Mouse (Mus musculus) intestine, embryonic 14.5 days (tissue): ENCODE data around the gene Ninl. TPM values are rescaled to one million over a fixed set of nuclear protein-coding genes. Genes with fewer than 3 reads are reported as not detected.

Experiments used
- ATAC-seq: fragments of 200-750 bp; cut with Nextera tagmentation; replicated peaks from 2 replicates; pipeline ENCODE4 v1.8.0; 2017; ENCODE audit warnings: low read depth, moderate number of reproducible peaks, moderate TSS enrichment, moderate library complexity; ENCODE audit not compliant: low FRiP score, low TSS enrichment
- DNase-seq: peaks from one replicate; pipeline ENCODE4 v3.0.0-alpha.2; 2018; ENCODE audit warnings: low spot score
- H3K27ac ChIP-seq: fragments of 300-500 bp; sonication (generic); 2 replicates; pipeline ENCODE4 v1.5.1; 2014; ENCODE audit warnings: low read depth, mild to moderate bottlenecking, control low read depth
- H3K27me3 ChIP-seq: fragments of 300-500 bp; sonication (generic); replicated peaks from 2 replicates; pipeline ENCODE4 v1.6.1; 2014; ENCODE audit warnings: low read length, control low read depth; ENCODE audit not compliant: control insufficient read depth, insufficient read depth
- H3K36me3 ChIP-seq: fragments of 300-500 bp; sonication (generic); 2 replicates; pipeline ENCODE4 v1.6.1; 2014; ENCODE audit warnings: low read length, control low read depth; ENCODE audit not compliant: control insufficient read depth, insufficient read depth
- H3K4me1 ChIP-seq: fragments of 300-500 bp; sonication (generic); replicated peaks from 2 replicates; pipeline ENCODE4 v1.6.1; 2014; ENCODE audit warnings: low read length, control low read depth, mixed read lengths; ENCODE audit not compliant: control insufficient read depth, insufficient read depth
- H3K4me2 ChIP-seq: fragments of 300-500 bp; sonication (generic); 2 replicates; pipeline ENCODE4 v1.6.1; 2014; ENCODE audit warnings: low read length
- H3K4me3 ChIP-seq: fragments of 300-500 bp; sonication (generic); 2 replicates; pipeline ENCODE4 v1.5.1; 2014; ENCODE audit warnings: low read depth, low read length, control low read depth, mixed read lengths
- H3K9ac ChIP-seq: fragments of 300-500 bp; sonication (generic); 2 replicates; pipeline ENCODE4 v1.6.1; 2014; ENCODE audit warnings: mild to moderate bottlenecking, low read length
- H3K9me3 ChIP-seq: fragments of 300-500 bp; sonication (generic); 2 replicates; pipeline ENCODE4 v1.6.1; 2016; ENCODE audit warnings: low read length, control low read depth; ENCODE audit not compliant: control insufficient read depth
- WGBS: fragments of 180-500 bp; shearing (Covaris S2); extraction: QIAGEN DNeasy Blood & Tissue Kit; methylation state at CpG from one replicate; pipeline ENCODE4 v1.1.7; 2014; 5-methylcytosine and 5-hydroxymethylcytosine counted together
- polyA plus RNA-seq: library from polyadenylated mRNA; unstranded; fragments of >200 nt; fragmentation: Nextera tagmentation; extraction: Ambion mirVana; gene quantifications from 2 replicates; pipeline ENCODE4 v1.2.1, GENCODE M21; 2014

The Ninl gene
- polyA plus RNA-seq = 10.7 and 11.7 TPM in 2 replicates

DNA sequence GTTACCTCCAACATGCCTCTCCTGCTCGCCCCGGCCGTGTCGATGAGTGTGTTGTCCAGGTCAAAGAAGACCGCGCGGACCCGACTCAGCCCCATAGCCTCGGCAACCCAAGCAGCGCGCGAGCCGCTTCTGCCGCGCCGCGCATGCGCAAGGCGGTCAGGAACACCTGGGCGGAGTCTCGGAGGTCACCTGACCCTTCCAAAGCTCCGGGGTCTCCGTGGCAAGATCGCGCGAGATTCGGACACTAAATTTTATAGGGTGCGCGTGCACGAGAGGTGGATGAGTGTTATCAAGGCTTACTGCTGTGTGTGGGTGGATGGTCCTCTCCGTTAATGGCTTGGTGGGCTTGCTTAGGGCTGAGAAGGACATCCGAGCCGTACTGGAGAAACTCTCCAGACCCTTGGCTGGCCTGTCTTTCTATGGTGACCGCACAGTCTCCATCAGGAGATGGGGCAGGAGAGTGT is at the start of gene Ninl, which contains the start of gene Nanp:
Ninl (minus strand) TSS at position 151 of the 464 bp plus-strand sequence.
Nanp (minus strand) TSS at position 167 of the 464 bp plus-strand sequence.
- H3K4me2 ChIP-seq = peak within 1 kb of the TSS; percentile 89
- no peaks in the 10 kb centered on the region for H3K9me3 ChIP-seq

DNA sequence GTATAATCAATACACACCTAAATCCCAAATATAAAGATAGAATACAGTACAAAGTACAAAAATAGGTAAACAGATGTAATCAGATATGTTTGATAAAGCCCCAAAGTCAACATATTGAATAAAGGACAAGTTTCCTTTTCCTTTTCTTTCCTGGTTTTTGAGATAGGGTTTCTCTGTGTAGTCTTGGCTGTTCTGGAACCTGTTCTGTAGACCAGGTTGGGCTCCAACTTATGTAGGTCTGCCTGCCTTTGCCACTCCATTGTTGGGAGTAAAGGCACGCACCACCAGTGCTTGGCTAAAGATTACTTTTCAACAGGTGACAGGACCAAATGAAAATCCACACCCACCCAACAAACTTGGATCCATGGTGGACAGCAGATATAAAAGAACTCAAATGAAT is 17.5 kb upstream of the Ninl start:
- ATAC-seq (no peak), DNase-seq (no peak)
- H3K27ac ChIP-seq = no peak overlapping the region
- H3K4me3 ChIP-seq = no peak overlapping the region
- no peaks in the 10 kb centered on the region for H3K27me3 ChIP-seq
- no peaks in the 10 kb centered on the region for H3K36me3 ChIP-seq
- 92% methylated on average over 1 of the region's 1 CpGs for WGBS
- H3K9me3 ChIP-seq = no peaks in the 10 kb centered on the region
- no peak overlapping the region for H3K9ac ChIP-seq
- no peak overlapping the region for H3K4me2 ChIP-seq
- no peaks in the 10 kb centered on the region for H3K4me1 ChIP-seq

More for the DNA sequence above, at the start of gene Ninl, which contains the start of gene Nanp:
- no peaks in the 10 kb centered on the region for H3K27me3 ChIP-seq
- H3K4me1 ChIP-seq = peaks cover 13% of the 10 kb centered on the region
- DNase-seq = peak; percentile 96
- peak within 1 kb of the TSS; percentile 95 for H3K4me3 ChIP-seq
- H3K27ac ChIP-seq = peak within 1 kb of the TSS; percentile 83
- H3K9ac ChIP-seq = peak within 1 kb of the TSS; percentile 98
- peak; percentile 96 for ATAC-seq
- WGBS = under 1% methylated on average over 34 of the region's 34 CpGs
- H3K36me3 ChIP-seq = no peaks in the 10 kb centered on the region

GRCm38 (mm10) chr2:151040411-151040810 is 1.2 kb upstream of the Ninl start:
- Histone ChIP-seq H3K4me3 (no peak overlapping the region), H3K36me3 (no peaks in the 10 kb centered on the region), H3K4me2 (no peak overlapping the region), H3K9me3 (no peaks in the 10 kb centered on the region), H3K27me3 (no peaks in the 10 kb centered on the region), H3K27ac (no peak overlapping the region), H3K4me1 (peaks cover 13% of the 10 kb centered on the region), H3K9ac (no peak overlapping the region)
- DNase-seq (no peak), ATAC-seq (no peak)
- 97% methylated on average over 1 of the region's 1 CpGs for WGBS

DNA sequence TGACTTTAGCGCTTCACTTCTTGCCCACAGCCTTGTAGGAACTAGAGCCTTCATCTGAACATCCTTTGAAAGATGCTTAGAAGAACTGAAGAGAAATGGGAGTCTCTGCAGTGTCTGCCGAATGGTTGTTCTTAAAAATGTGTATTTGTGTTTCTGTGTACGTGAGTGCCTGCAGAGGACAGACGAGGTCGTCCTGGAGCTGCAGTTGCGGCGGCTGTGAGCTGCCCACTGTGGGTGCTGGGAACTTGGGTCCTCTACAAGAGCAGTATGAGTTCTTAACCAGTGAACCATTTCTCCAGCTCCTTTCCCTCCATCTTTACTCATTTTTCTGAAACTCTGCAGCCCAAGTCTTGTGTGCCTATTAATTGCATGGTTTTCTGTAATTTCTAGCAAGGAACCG is 544 bp upstream of the Ninl start:
- H3K4me3 ChIP-seq = peak overlapping the region; percentile 95
- H3K27ac ChIP-seq = peak overlapping the region; percentile 59
- H3K9me3 ChIP-seq = no peaks in the 10 kb centered on the region
- H3K4me1 ChIP-seq = peaks cover 13% of the 10 kb centered on the region
- H3K27me3 ChIP-seq = no peaks in the 10 kb centered on the region
- H3K9ac ChIP-seq = peak overlapping the region; percentile 98
- peak; percentile 14 for ATAC-seq
- WGBS = 31% methylated on average over 8 of the region's 8 CpGs
- no peak for DNase-seq
- no peaks in the 10 kb centered on the region for H3K36me3 ChIP-seq
- H3K4me2 ChIP-seq = peak overlapping the region; percentile 89

DNA sequence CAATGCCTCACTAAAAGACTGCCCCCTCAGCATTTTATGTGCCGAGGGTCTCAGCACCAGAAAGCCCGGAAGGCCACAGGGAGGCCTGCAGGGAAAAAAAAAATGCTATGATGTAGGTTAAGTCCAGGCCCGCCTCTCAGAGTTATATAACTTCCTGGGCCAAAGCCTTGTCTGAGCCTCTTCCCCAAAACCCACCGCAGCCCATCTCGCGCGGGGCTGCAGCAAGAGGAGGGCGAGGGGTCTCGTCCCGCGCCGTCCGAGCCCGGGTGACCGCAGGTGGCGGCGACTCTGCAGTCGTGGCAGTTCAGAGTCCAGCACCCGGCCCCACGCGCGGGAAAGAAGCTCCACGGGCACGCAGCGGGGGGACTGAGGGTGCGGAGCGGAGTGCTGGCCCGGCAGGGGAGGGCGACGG is 365 bp downstream of the Ninl start:
- WGBS = 0% methylated on average over 28 of the region's 30 CpGs
- peak overlapping the region; percentile 89 for H3K4me2 ChIP-seq
- no peaks in the 10 kb centered on the region for H3K36me3 ChIP-seq
- H3K27ac ChIP-seq = peak overlapping the region; percentile 83
- H3K4me3 ChIP-seq = peak overlapping the region; percentile 95
- H3K4me1 ChIP-seq = peaks cover 13% of the 10 kb centered on the region
- ATAC-seq = peak; percentile 75; the same call in 1 of the 2 replicates
- peak overlapping the region; percentile 98 for H3K9ac ChIP-seq
- DNase-seq = peak; percentile 83
- H3K27me3 ChIP-seq = no peaks in the 10 kb centered on the region
- no peaks in the 10 kb centered on the region for H3K9me3 ChIP-seq

- no peak for ATAC-seq
- H3K36me3 ChIP-seq = no peaks in the 10 kb centered on the region
- H3K9ac ChIP-seq = peak overlapping the region; percentile 98
- no peaks in the 10 kb centered on the region for H3K27me3 ChIP-seq
- no peak overlapping the region for H3K27ac ChIP-seq
- DNase-seq = no peak
- WGBS = 60% methylated on average over 18 of the region's 18 CpGs
- H3K4me2 ChIP-seq = peak overlapping the region; percentile 89
- peak overlapping the region; percentile 95 for H3K4me3 ChIP-seq
- H3K9me3 ChIP-seq = no peaks in the 10 kb centered on the region
- H3K4me1 ChIP-seq = peaks cover 13% of the 10 kb centered on the region
Measured at GRCm38 (mm10) chr2:151037876-151038552, 1.2 kb downstream of the Ninl start.

DNA sequence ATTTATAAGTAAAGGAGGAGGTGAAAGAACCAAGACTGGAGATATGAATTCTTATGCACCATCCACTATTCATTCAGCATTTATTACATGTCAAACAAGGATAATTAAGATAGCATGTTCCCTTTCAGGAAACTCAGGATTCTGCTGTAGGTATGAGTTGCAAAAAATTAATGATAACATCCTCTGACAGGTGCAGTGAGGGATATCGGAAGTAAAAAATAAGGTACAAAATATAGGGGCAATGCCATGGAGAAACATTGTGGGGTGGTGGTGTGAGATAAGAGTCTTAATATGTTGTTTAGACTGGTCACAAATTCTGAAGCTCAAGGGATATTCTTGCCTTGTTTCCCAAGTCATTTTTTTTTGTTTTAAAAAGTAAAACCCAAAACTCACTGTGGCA is 1.9 kb downstream of the Ninl start:
- peaks cover 13% of the 10 kb centered on the region for H3K4me1 ChIP-seq
- peak overlapping the region; percentile 89; the same call in 1 of the 2 replicates for H3K4me2 ChIP-seq
- no peak overlapping the region for H3K4me3 ChIP-seq
- 100% methylated on average over 1 of the region's 1 CpGs for WGBS
- H3K9ac ChIP-seq = no peak overlapping the region
- ATAC-seq (no peak), DNase-seq (no peak)
- no peaks in the 10 kb centered on the region for H3K36me3 ChIP-seq
- H3K27me3 ChIP-seq = no peaks in the 10 kb centered on the region
- H3K27ac ChIP-seq = no peak overlapping the region
- H3K9me3 ChIP-seq = no peaks in the 10 kb centered on the region

DNA sequence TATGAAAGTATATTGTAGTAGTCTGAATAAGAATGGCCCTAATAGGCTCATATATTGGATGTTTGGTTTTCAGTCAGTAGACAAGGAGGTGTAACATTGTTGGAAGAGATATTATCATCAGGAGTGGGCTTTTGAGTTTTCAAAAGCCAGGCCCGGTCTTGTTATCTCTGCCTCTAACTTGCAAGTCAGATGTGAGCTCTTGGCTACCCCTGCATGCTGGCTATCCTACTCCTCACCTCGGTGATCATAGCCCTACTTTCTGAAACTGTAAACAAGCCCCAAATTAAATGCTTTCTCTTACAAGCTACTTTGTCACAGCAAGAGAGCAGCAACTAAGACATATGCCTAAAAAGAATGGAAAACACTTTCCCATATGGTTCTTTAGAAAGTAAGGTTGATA is 2.5 kb downstream of the Ninl start:
- H3K9me3 ChIP-seq = no peaks in the 10 kb centered on the region
- ATAC-seq (no peak), DNase-seq (no peak)
- H3K36me3 ChIP-seq = no peaks in the 10 kb centered on the region
- no peaks in the 10 kb centered on the region for H3K27me3 ChIP-seq
- no peak overlapping the region for H3K9ac ChIP-seq
- H3K4me3 ChIP-seq = no peak overlapping the region
- no peak overlapping the region for H3K27ac ChIP-seq
- H3K4me1 ChIP-seq = peaks cover 13% of the 10 kb centered on the region
- no peak overlapping the region for H3K4me2 ChIP-seq
- WGBS = 90% methylated on average over 2 of the region's 2 CpGs

- 0 out of 2 replicates have a peak, but pooled peaks cover under 1% of the 10 kb centered on the region for H3K36me3 ChIP-seq
- H3K4me3 ChIP-seq = no peak overlapping the region
- DNase-seq = no peak
- H3K9ac ChIP-seq = no peak overlapping the region
- no peaks in the 10 kb centered on the region for H3K27me3 ChIP-seq
- no peak overlapping the region for H3K4me2 ChIP-seq
- H3K4me1 ChIP-seq = peaks cover 13% of the 10 kb centered on the region
- WGBS = 90% methylated on average over 3 of the region's 3 CpGs
- H3K27ac ChIP-seq = no peak overlapping the region
- H3K9me3 ChIP-seq = no peaks in the 10 kb centered on the region
- no peak for ATAC-seq
Measured at GRCm38 (mm10) chr2:151034435-151034834, 4.7 kb downstream of the Ninl start.
